Comparison of ENCODE assay signal across 8 mouse cellular contexts in genomic region chrX:13208404-13208803, GRCm38 (mm10).
DNase-seq lines count a peak whose midpoint lies in the region; ATAC-seq and TF ChIP-seq lines count a peak whose summit lies in the region.

No protein-coding gene starts in this region.

- H3K27me3 ChIP-seq in liver, embryonic 11.5 days (replicated peaks; ENCODE audit: control insufficient read depth, insufficient read depth, low read length) = no peaks in the 10 kb centered on the region
- H3K27me3 ChIP-seq in embryonic facial prominence, embryonic 15.5 days = no peaks in the 10 kb centered on the region; the same call in 1 of the 2 replicates
- no peaks in the 10 kb centered on the region for H3K27me3 ChIP-seq in intestine, embryonic 15.5 days (replicated peaks)
- no peaks in the 10 kb centered on the region for H3K27me3 ChIP-seq in myocyte (ENCODE audit: control insufficient read depth, insufficient read depth, insufficient read length)

- no peak overlapping the region for H3ac ChIP-seq in myocyte (ENCODE audit: control insufficient read depth, insufficient read length)

- intact Hi-C loops in left cerebral cortex, postnatal 10 days (cut with DNase I) = no loop called here

- WGBS in liver, embryonic 11.5 days = 40% methylated on average over 6 of the region's 6 CpGs
- 22% methylated on average over 6 of the region's 6 CpGs for WGBS in embryonic facial prominence, embryonic 15.5 days
- 37% methylated on average over 6 of the region's 6 CpGs for WGBS in intestine, embryonic 15.5 days

- H3K79me2 ChIP-seq in myocyte (ENCODE audit: control insufficient read depth, insufficient read depth) = no peaks in the 10 kb centered on the region

- DNase-seq in liver, embryonic 11.5 days (ENCODE audit: low spot score) = no peak
- no peak for DNase-seq in liver
- DNase-seq in left cerebral cortex, postnatal 10 days (ENCODE audit: extremely low spot score in 1 of 2, low spot score in 2 of 2) = no peak
- no peak for DNase-seq in B cell, adult 2 months
- no peak for DNase-seq in lung, postnatal 36 days

- no peak overlapping the region for H3K27ac ChIP-seq in liver, embryonic 11.5 days (ENCODE audit: low read depth, low read length)
- no peak overlapping the region for H3K27ac ChIP-seq in embryonic facial prominence, embryonic 15.5 days (replicated peaks)
- H3K27ac ChIP-seq in intestine, embryonic 15.5 days = no peak overlapping the region

- no peaks in the 10 kb centered on the region for H3K9me3 ChIP-seq in liver, embryonic 11.5 days (ENCODE audit: control insufficient read depth, low read length)
- H3K9me3 ChIP-seq in embryonic facial prominence, embryonic 15.5 days (replicated peaks) = no peaks in the 10 kb centered on the region
- no peaks in the 10 kb centered on the region for H3K9me3 ChIP-seq in intestine, embryonic 15.5 days

- H3K4me3 ChIP-seq in liver, embryonic 11.5 days (ENCODE audit: low read depth, low read length) = peak overlapping the region; percentile 35
- peak overlapping the region; percentile 37 for H3K4me3 ChIP-seq in embryonic facial prominence, embryonic 15.5 days (replicated peaks)
- H3K4me3 ChIP-seq in intestine, embryonic 15.5 days (replicated peaks) = peak overlapping the region; percentile 30
- H3K4me3 ChIP-seq in myocyte = peak overlapping the region; percentile 10

- TF ChIP-seq POLR2A in myocyte (IDR thresholded peaks at IDR 0.05; ENCODE audit: insufficient read length, low read depth) = no peak

- peak overlapping the region; percentile 21; the same call in 1 of the 2 replicates for H3K9ac ChIP-seq in liver, embryonic 11.5 days (ENCODE audit: low read depth, low read length)
- H3K9ac ChIP-seq in embryonic facial prominence, embryonic 15.5 days = no peak overlapping the region
- no peak overlapping the region for H3K9ac ChIP-seq in intestine, embryonic 15.5 days

- peak overlapping the region; percentile 52 for H3K4me2 ChIP-seq in liver, embryonic 11.5 days
- H3K4me2 ChIP-seq in embryonic facial prominence, embryonic 15.5 days (replicated peaks) = peak overlapping the region; percentile 45
- H3K4me2 ChIP-seq in intestine, embryonic 15.5 days (replicated peaks) = peak overlapping the region; percentile 51
- peak overlapping the region; percentile 69 for H3K4me2 ChIP-seq in myocyte (ENCODE audit: low read depth)

- no peaks in the 10 kb centered on the region for H3K36me3 ChIP-seq in liver, embryonic 11.5 days (ENCODE audit: control insufficient read depth, insufficient read depth, low read length)
- H3K36me3 ChIP-seq in embryonic facial prominence, embryonic 15.5 days = no peaks in the 10 kb centered on the region
- no peaks in the 10 kb centered on the region for H3K36me3 ChIP-seq in intestine, embryonic 15.5 days
- no peaks in the 10 kb centered on the region for H3K36me3 ChIP-seq in myocyte (ENCODE audit: control insufficient read depth, insufficient read depth)

- no peaks in the 10 kb centered on the region for H3K4me1 ChIP-seq in liver, embryonic 11.5 days (replicated peaks; ENCODE audit: control insufficient read depth, insufficient read depth, low read length)
- peaks cover 6% of the 10 kb centered on the region; the same call in 1 of the 2 replicates for H3K4me1 ChIP-seq in embryonic facial prominence, embryonic 15.5 days
- no peaks in the 10 kb centered on the region for H3K4me1 ChIP-seq in intestine, embryonic 15.5 days (replicated peaks)

- peak; percentile 36 for ATAC-seq in liver, embryonic 11.5 days (replicated peaks; ENCODE audit: low FRiP score)
- ATAC-seq in embryonic facial prominence, embryonic 15.5 days (ENCODE audit: insufficient number of reproducible peaks, low FRiP score, low TSS enrichment, low read depth) = no peak
- ATAC-seq in intestine, embryonic 15.5 days = peak; percentile 16; the same call in 1 of the 2 replicates

TF ChIP-seq in myocyte, 11 proteins besides CTCF, POLR2A, EP300 and RAD21:
- TF ChIP-seq USF1 (IDR thresholded peaks at IDR 0.05; ENCODE audit: low read depth) (no peak), MYOG (IDR thresholded peaks at IDR 0.05; ENCODE audit: control insufficient read depth in 1 of 3, insufficient read depth in 1 of 3, insufficient read length in 2 of 3, low read depth in 2 of 3) (no peak), MAX (IDR thresholded peaks at IDR 0.05; ENCODE audit: low read depth) (no peak), SRF (IDR thresholded peaks at IDR 0.05; ENCODE audit: control insufficient read depth, insufficient read length, low read depth) (no peak)
